In the genomic region with DNA sequence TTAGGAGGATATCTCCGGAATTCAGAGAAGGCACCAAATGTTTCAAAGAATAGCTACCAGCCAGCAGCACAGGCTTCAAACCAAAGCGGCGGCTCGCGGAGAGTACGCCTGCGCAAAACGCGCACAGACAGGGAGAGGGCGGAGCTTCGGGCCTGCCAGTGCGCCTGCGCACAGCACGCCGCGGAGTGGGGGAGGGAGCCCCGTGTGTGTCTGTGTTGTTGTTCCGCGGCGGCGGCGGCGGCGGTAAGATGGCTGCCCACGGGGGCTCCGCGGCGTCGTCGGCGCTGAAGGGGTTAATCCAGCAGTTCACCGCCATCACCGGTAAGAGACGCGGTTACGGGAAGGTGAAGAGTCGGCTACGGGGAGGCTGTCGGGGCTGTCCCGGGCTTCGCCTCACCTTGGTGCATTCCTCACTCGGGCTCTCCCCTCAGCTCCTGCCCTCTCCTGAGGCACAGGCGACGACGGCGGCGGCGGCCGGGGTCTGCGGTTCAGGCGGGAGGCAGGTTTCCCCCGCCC, we compare ENCODE assay signal across 8 mouse cellular contexts. TPM values are rescaled to one million over a fixed set of nuclear protein-coding genes. Genes with fewer than 3 reads are reported as not detected.
DNase-seq lines count a peak whose midpoint lies in the region; ATAC-seq and TF ChIP-seq lines count a peak whose summit lies in the region.

TSS of gene Ubxn7 (plus strand) at position 218 of the 516 bp plus-strand sequence.

- ATAC-seq in G1E (ENCODE audit: extremely low read depth, insufficient number of reproducible peaks, low FRiP score, poor library complexity, severe bottlenecking): peak; percentile 76
- peak; percentile 98 for ATAC-seq in forebrain, embryonic 16.5 days
- ATAC-seq in lung, embryonic 14.5 days (ENCODE audit: insufficient read depth): peak; percentile 96

- H3K4me2 ChIP-seq in forebrain, embryonic 16.5 days (ENCODE audit: low read length): peak within 1 kb of the TSS; percentile 72
- peak within 1 kb of the TSS; percentile 56 for H3K4me2 ChIP-seq in lung, embryonic 14.5 days

- H3K9me3 ChIP-seq in G1E (replicated peaks): no peaks in the 10 kb centered on the region
- H3K9me3 ChIP-seq in forebrain, embryonic 16.5 days (ENCODE audit: control insufficient read depth, low read length): no peaks in the 10 kb centered on the region
- H3K9me3 ChIP-seq in lung, embryonic 14.5 days (ENCODE audit: low read depth, low read length): no peaks in the 10 kb centered on the region

- peak within 1 kb of the TSS; percentile 91 for H3K27ac ChIP-seq in forebrain, embryonic 16.5 days (ENCODE audit: low read length)
- H3K27ac ChIP-seq in layer of hippocampus, adult 2 months: peak within 1 kb of the TSS; percentile 96
- H3K27ac ChIP-seq in lung, embryonic 14.5 days (ENCODE audit: low read depth): peak within 1 kb of the TSS; percentile 95
- peak within 1 kb of the TSS; percentile 61; the same call in 1 of the 2 replicates for H3K27ac ChIP-seq in olfactory bulb, adult 2 months (ENCODE audit: insufficient read depth, low read depth, low read length)
- peak within 1 kb of the TSS; percentile 21 for H3K27ac ChIP-seq in thymus, adult 2 months (ENCODE audit: control insufficient read depth, insufficient read depth, low read length)

- intact Hi-C loops in heart, postnatal 36 days (cut with DNase I): loop anchor here (5.0 to 10.0 kb wide), 3 partner anchors 55 to 543 kb away; partner anchors contain the start of genes Fyttd1, Pcyt1a, Rnf168 and Rubcn

- H3K4me3 ChIP-seq in G1E (ENCODE audit: low read depth, low read length): peak within 1 kb of the TSS; percentile 95
- peak within 1 kb of the TSS; percentile 93 for H3K4me3 ChIP-seq in forebrain, embryonic 16.5 days (replicated peaks; ENCODE audit: low read length)
- H3K4me3 ChIP-seq in layer of hippocampus, adult 2 months: peak within 1 kb of the TSS; percentile 99
- H3K4me3 ChIP-seq in lung, embryonic 14.5 days (ENCODE audit: low read depth, low read length): peak within 1 kb of the TSS; percentile 99
- H3K4me3 ChIP-seq in olfactory bulb, adult 2 months (ENCODE audit: insufficient read depth, low read depth, low read length): peak within 1 kb of the TSS; percentile 72
- peak within 1 kb of the TSS; percentile 60 for H3K4me3 ChIP-seq in thymus, adult 2 months (ENCODE audit: control insufficient read depth, insufficient read depth, low read length)

- peak within 1 kb of the TSS; percentile 92 for H3K9ac ChIP-seq in forebrain, embryonic 16.5 days (replicated peaks; ENCODE audit: low read depth, low read length)
- peak within 1 kb of the TSS; percentile 97 for H3K9ac ChIP-seq in lung, embryonic 14.5 days

- WGBS in forebrain, embryonic 16.5 days: under 1% methylated on average over 42 of the region's 52 CpGs
- under 1% methylated on average over 40 of the region's 52 CpGs for WGBS in lung, embryonic 14.5 days
- under 1% methylated on average over 52 of the region's 52 CpGs for WGBS in olfactory bulb, adult 2 months
- WGBS in thymus, adult 2 months: under 1% methylated on average over 51 of the region's 52 CpGs

- peaks cover 5% of the 10 kb centered on the region for H3K36me3 ChIP-seq in G1E (replicated peaks)
- H3K36me3 ChIP-seq in forebrain, embryonic 16.5 days (ENCODE audit: control insufficient read depth, insufficient read depth): no peaks in the 10 kb centered on the region
- H3K36me3 ChIP-seq in lung, embryonic 14.5 days (ENCODE audit: insufficient read depth): no peaks in the 10 kb centered on the region
- H3K36me3 ChIP-seq in thymus, adult 2 months (ENCODE audit: control insufficient read depth, insufficient read depth, low read length): no peaks in the 10 kb centered on the region

- H3K4me1 ChIP-seq in G1E (ENCODE audit: insufficient read depth, low read depth, low read length): peaks cover 36% of the 10 kb centered on the region
- H3K4me1 ChIP-seq in forebrain, embryonic 16.5 days (replicated peaks; ENCODE audit: control insufficient read depth, insufficient read depth, low read length): peaks cover 13% of the 10 kb centered on the region
- H3K4me1 ChIP-seq in lung, embryonic 14.5 days (ENCODE audit: insufficient read depth): no peaks in the 10 kb centered on the region
- peaks cover 7% of the 10 kb centered on the region; the same call in 1 of the 2 replicates for H3K4me1 ChIP-seq in olfactory bulb, adult 2 months (ENCODE audit: control insufficient read depth, insufficient read depth, low read length)
- H3K4me1 ChIP-seq in thymus, adult 2 months (replicated peaks; ENCODE audit: control insufficient read depth, insufficient read depth, low read length): peaks cover 10% of the 10 kb centered on the region; the same call in 1 of the 2 replicates

- TF ChIP-seq CTCF in G1E (IDR thresholded peaks at IDR 0.05; ENCODE audit: low read depth, low read length): no peak
- TF ChIP-seq CTCF in layer of hippocampus, adult 2 months (conservative IDR thresholded peaks at IDR 0.05): no peak
- no peak for TF ChIP-seq CTCF in lung, embryonic 14.5 days (IDR thresholded peaks at IDR 0.05; ENCODE audit: low read depth)
- TF ChIP-seq CTCF in olfactory bulb, adult 2 months (IDR thresholded peaks at IDR 0.05; ENCODE audit: insufficient read depth, low read depth, low read length): no peak
- TF ChIP-seq CTCF in thymus, adult 2 months (IDR thresholded peaks at IDR 0.05; ENCODE audit: borderline replicate concordance, control insufficient read depth, extremely low read depth, insufficient read depth, low read length, poor library complexity): peak; percentile 58; the same call in 1 of the 2 replicates

- peak; percentile 83 for DNase-seq in G1E (ENCODE audit: low spot score)
- DNase-seq in cerebellum, adult 18-20 months: peak; percentile 97 to 99
- peak; percentile 98 to 99 for DNase-seq in heart, postnatal 36 days
- DNase-seq in layer of hippocampus, adult 2 months (ENCODE audit: low spot score in 2 of 2): peak; percentile 96 to 98
- DNase-seq in lung, embryonic 14.5 days: peak; percentile 99
- DNase-seq in thymus, adult 2 months: peak; percentile 99

- peak; percentile 93 for TF ChIP-seq POLR2A in olfactory bulb, adult 2 months (IDR thresholded peaks at IDR 0.05; ENCODE audit: insufficient read depth, low read depth, low read length)
- peak; percentile 96 for TF ChIP-seq POLR2A in thymus, adult 2 months (IDR thresholded peaks at IDR 0.05; ENCODE audit: control insufficient read depth, extremely low read depth, insufficient read depth, low read length, poor library complexity)

- H3K27me3 ChIP-seq in G1E (ENCODE audit: insufficient read depth, low read length): no peaks in the 10 kb centered on the region
- H3K27me3 ChIP-seq in forebrain, embryonic 16.5 days (replicated peaks; ENCODE audit: control insufficient read depth, insufficient read depth, low read length): no peaks in the 10 kb centered on the region
- H3K27me3 ChIP-seq in lung, embryonic 14.5 days (ENCODE audit: insufficient read depth, low read length): no peaks in the 10 kb centered on the region
- H3K27me3 ChIP-seq in thymus, adult 2 months (ENCODE audit: control insufficient read depth, insufficient read depth, low read length): no peaks in the 10 kb centered on the region

RNA-seq across cellular contexts. Expression of gene Ubxn7, which starts in this region (rescaled TPM):
- total RNA-seq in G1E (2014; fragmentation: Nextera tagmentation) (86.3 and 126 TPM in 2 replicates), G1E (2017) (27.3 and 32.6 TPM in 2 replicates)
- 3.9 and 5.0 TPM in 2 replicates for polyA plus RNA-seq in G1E (2012)
- polyA plus RNA-seq in forebrain, embryonic 16.5 days (2015; fragmentation: Nextera tagmentation; extraction: Ambion mirVana): 28.8 and 30.4 TPM in 2 replicates
- total RNA-seq in heart, postnatal 36 days (2021): 10 to 100 TPM; 30.0 to 32.6 TPM
- 10 to 100 TPM; 47.7 to 50.4 TPM for total RNA-seq in layer of hippocampus, adult 2 months (2021)
- polyA plus RNA-seq in lung, embryonic 14.5 days (2014; fragmentation: Nextera tagmentation; extraction: Ambion mirVana): 20.8 and 23.2 TPM in 2 replicates
- 56.5 TPM in 1 of 2 replicates, not detected in the other for polyA plus RNA-seq in olfactory bulb, adult 2 months (2012; ENCODE audit: insufficient read depth, insufficient read length, low replicate concordance, missing spikeins)
- polyA plus RNA-seq in thymus, adult 2 months (2012; rRNA removed): 50.1 and 60.4 TPM in 2 replicates

Comparison
In these comparisons a context has a peak if more than half of its experiments do, and no peak if none do; other contexts are left out.
1. Peak in every context shown above with its lines: DNase-seq, ATAC-seq, H3K4me3 ChIP-seq and H3K27ac ChIP-seq.
2. H3K27ac ChIP-seq: peak in every context shown above with its lines; median percentile 96 in layer of hippocampus, adult 2 months; 95 in lung, embryonic 14.5 days; 91 in forebrain, embryonic 16.5 days; 61 in olfactory bulb, adult 2 months; 21 in thymus, adult 2 months.